Mouse (Mus musculus): ENCODE measurements at regions not wholly inside any gene's neighbourhood (a gene's known extent, or its start where the extent isn't known, plus 50 kb on each side); places are given as distances from the start of the nearest gene placed in this dataset.

GRCm38 (mm10) chr9:52240585-52241320 is 72.4 kb upstream of the Zc3h12c start:
- TF ChIP-seq CTCF (IDR thresholded peaks at IDR 0.05; ENCODE audit: low read depth) (no peak), EP300 (IDR thresholded peaks at IDR 0.05; ENCODE audit: low read depth) (no peak)
